Mouse (Mus musculus): ENCODE measurements around the gene Trim7. TPM values are rescaled to one million over a fixed set of nuclear protein-coding genes. Genes with fewer than 3 reads are reported as not detected.

Trim7 gene
- polyA plus RNA-seq, 1 experiment from 2014 or later = 0.51 TPM

DNA sequence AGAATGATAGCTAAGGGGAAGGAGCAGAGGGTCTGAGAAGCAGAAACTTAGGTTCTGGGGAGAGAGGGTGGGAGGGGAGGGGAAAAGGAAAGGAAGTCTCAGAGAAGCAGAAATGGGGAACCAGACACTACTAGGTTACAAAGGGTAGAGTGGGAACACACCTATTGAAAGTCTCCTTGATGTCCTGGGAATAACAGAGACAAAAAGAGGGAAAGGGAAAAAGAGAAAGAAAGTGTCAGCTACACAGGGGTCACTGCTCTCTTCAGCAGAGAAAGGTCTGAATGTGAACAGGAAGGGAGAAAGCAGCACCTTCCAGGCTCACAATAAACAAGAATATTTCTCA, 17.7 kb upstream of the Trim7 start:
- H3K4me2 ChIP-seq (ENCODE audit: low read depth, low read length, severe bottlenecking) = no peak overlapping the region
- no peaks in the 10 kb centered on the region for H3K27me3 ChIP-seq (ENCODE audit: control insufficient read depth, insufficient read depth, low read length)
- no peaks in the 10 kb centered on the region for H3K4me1 ChIP-seq (replicated peaks; ENCODE audit: control insufficient read depth, insufficient read depth, low read length)
- ATAC-seq (replicated peaks; ENCODE audit: low FRiP score) (no peak), DNase-seq (ENCODE audit: low spot score) (no peak)
- H3K9ac ChIP-seq (ENCODE audit: low read length) = no peak overlapping the region
- no peaks in the 10 kb centered on the region for H3K9me3 ChIP-seq (ENCODE audit: control insufficient read depth, low read length)
- H3K27ac ChIP-seq (ENCODE audit: low read depth, low read length) = no peak overlapping the region
- no peak overlapping the region for H3K4me3 ChIP-seq (ENCODE audit: low read depth, low read length)
- H3K36me3 ChIP-seq (ENCODE audit: control insufficient read depth, insufficient read depth, low read length) = peaks cover 30% of the 10 kb centered on the region

DNA sequence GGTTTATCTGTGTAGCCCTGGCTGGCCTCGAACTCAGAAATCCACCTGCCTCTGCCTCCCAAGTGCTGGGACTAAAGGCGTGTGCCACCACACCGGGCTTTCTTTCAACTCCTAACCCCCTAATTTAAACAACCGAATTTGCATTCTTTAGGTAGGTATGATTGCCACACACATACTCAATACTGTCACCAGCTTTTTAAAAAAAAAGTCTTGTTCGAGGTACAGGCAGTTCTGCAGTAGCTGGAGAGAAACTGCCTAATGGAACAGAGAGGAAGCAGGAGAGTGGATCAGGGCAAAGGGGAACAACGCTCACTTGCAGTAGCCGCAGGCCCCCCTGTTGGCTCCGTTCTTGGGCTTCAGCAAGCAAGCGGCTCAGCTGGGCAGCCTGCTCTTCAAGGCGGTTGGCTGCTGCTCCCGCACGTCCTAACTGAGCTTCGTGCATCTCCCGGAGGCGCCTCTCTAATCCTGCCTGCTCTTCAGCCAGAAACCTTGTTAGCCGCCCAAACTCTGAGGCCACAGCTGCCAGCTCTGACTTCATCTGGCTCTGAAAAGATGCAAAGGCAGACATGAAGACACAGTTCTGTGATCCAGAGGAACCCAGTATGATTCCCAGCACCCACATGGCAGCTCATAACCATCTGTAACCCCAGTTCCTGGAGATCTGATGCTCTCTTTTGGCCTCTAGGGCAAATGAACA, 17.1 kb upstream of the Trim7 start:
- peaks cover 25% of the 10 kb centered on the region for H3K36me3 ChIP-seq (ENCODE audit: control insufficient read depth, insufficient read depth, low read length)
- H3K9ac ChIP-seq (ENCODE audit: low read length) = no peak overlapping the region
- no peak overlapping the region for H3K27ac ChIP-seq (ENCODE audit: low read depth, low read length)
- ATAC-seq (replicated peaks; ENCODE audit: low FRiP score) = 0 out of 2 replicates have a peak, but pooled peaks have one; percentile 10
- no peaks in the 10 kb centered on the region for H3K27me3 ChIP-seq (ENCODE audit: control insufficient read depth, insufficient read depth, low read length)
- H3K4me1 ChIP-seq (replicated peaks; ENCODE audit: control insufficient read depth, insufficient read depth, low read length) = no peaks in the 10 kb centered on the region
- no peak overlapping the region for H3K4me3 ChIP-seq (ENCODE audit: low read depth, low read length)
- no peak for DNase-seq (ENCODE audit: low spot score)
- 66% methylated on average over 16 of the region's 16 CpGs for WGBS
- H3K4me2 ChIP-seq (ENCODE audit: low read depth, low read length, severe bottlenecking) = no peak overlapping the region
- no peaks in the 10 kb centered on the region for H3K9me3 ChIP-seq (ENCODE audit: control insufficient read depth, low read length)

- no peak overlapping the region for H3K9ac ChIP-seq (ENCODE audit: low read length)
- H3K27me3 ChIP-seq (ENCODE audit: control insufficient read depth, insufficient read depth, low read length) = no peaks in the 10 kb centered on the region
- DNase-seq (ENCODE audit: low spot score) = no peak
- no peak overlapping the region for H3K27ac ChIP-seq (ENCODE audit: low read depth, low read length)
- H3K4me3 ChIP-seq (ENCODE audit: low read depth, low read length) = no peak overlapping the region
- H3K36me3 ChIP-seq (ENCODE audit: control insufficient read depth, insufficient read depth, low read length) = peaks cover 20% of the 10 kb centered on the region
- no peaks in the 10 kb centered on the region for H3K4me1 ChIP-seq (replicated peaks; ENCODE audit: control insufficient read depth, insufficient read depth, low read length)
- no peaks in the 10 kb centered on the region for H3K9me3 ChIP-seq (ENCODE audit: control insufficient read depth, low read length)
- H3K4me2 ChIP-seq (ENCODE audit: low read depth, low read length, severe bottlenecking) = no peak overlapping the region
- no peak for ATAC-seq (replicated peaks; ENCODE audit: low FRiP score)
- 83% methylated on average over 4 of the region's 4 CpGs for WGBS
These were observed 16.5 kb upstream of the Trim7 start for GRCm38 (mm10) chr11:48809434-48809830.

- Histone ChIP-seq H3K4me3 (ENCODE audit: low read depth, low read length) (no peak overlapping the region), H3K4me1 (replicated peaks; ENCODE audit: control insufficient read depth, insufficient read depth, low read length) (no peaks in the 10 kb centered on the region; the same call in 1 of the 2 replicates), H3K4me2 (ENCODE audit: low read depth, low read length, severe bottlenecking) (no peak overlapping the region), H3K9me3 (ENCODE audit: control insufficient read depth, low read length) (no peaks in the 10 kb centered on the region), H3K27me3 (ENCODE audit: control insufficient read depth, insufficient read depth, low read length) (no peaks in the 10 kb centered on the region), H3K36me3 (ENCODE audit: control insufficient read depth, insufficient read depth, low read length) (peaks cover 14% of the 10 kb centered on the region), H3K27ac (ENCODE audit: low read depth, low read length) (no peak overlapping the region), H3K9ac (ENCODE audit: low read length) (no peak overlapping the region)
- DNase-seq (ENCODE audit: low spot score) (no peak), ATAC-seq (replicated peaks; ENCODE audit: low FRiP score) (no peak)
- WGBS = 89% methylated on average over 2 of the region's 2 CpGs
These were observed 15.8 kb upstream of the Trim7 start for GRCm38 (mm10) chr11:48810142-48810541.

- Histone ChIP-seq H3K4me1 (replicated peaks; ENCODE audit: control insufficient read depth, insufficient read depth, low read length) (peaks cover 6% of the 10 kb centered on the region), H3K4me3 (ENCODE audit: low read depth, low read length) (no peak overlapping the region), H3K9ac (ENCODE audit: low read length) (no peak overlapping the region), H3K27ac (ENCODE audit: low read depth, low read length) (no peak overlapping the region), H3K9me3 (ENCODE audit: control insufficient read depth, low read length) (no peaks in the 10 kb centered on the region), H3K27me3 (ENCODE audit: control insufficient read depth, insufficient read depth, low read length) (no peaks in the 10 kb centered on the region), H3K36me3 (ENCODE audit: control insufficient read depth, insufficient read depth, low read length) (no peaks in the 10 kb centered on the region; the same call in 1 of the 2 replicates), H3K4me2 (ENCODE audit: low read depth, low read length, severe bottlenecking) (no peak overlapping the region)
- ATAC-seq (replicated peaks; ENCODE audit: low FRiP score) (no peak), DNase-seq (ENCODE audit: low spot score) (no peak)
These were observed 12.2 kb upstream of the Trim7 start for GRCm38 (mm10) chr11:48813782-48814181.

DNA sequence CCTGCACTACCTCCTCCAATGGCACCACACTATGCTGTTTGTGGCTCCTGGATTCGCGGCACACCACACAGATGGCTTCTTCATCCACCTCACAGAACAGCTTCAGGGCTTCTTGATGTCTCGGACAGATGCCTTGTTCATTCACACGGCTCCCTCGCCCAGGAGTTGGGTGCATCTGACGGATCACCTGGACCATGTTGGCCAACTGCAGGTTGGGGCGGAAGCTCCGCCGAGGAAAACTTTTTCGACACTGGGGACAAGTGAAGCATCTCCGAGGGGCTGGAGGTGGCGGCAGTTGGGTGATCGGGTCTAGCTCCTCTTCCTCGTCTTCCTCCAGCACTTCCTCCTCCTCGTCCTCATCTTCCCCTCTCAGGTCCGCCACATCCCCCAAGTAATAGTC, 10.1 kb upstream of the Trim7 start:
- H3K4me3 ChIP-seq (ENCODE audit: low read depth, low read length) = peak overlapping the region; percentile 77
- peak overlapping the region; percentile 65 for H3K9ac ChIP-seq (ENCODE audit: low read length)
- ATAC-seq (replicated peaks; ENCODE audit: low FRiP score) (no peak), DNase-seq (ENCODE audit: low spot score) (no peak)
- H3K36me3 ChIP-seq (ENCODE audit: control insufficient read depth, insufficient read depth, low read length) = no peaks in the 10 kb centered on the region; the same call in 1 of the 2 replicates
- H3K4me2 ChIP-seq (ENCODE audit: low read depth, low read length, severe bottlenecking) = peak overlapping the region; percentile 82
- no peaks in the 10 kb centered on the region for H3K27me3 ChIP-seq (ENCODE audit: control insufficient read depth, insufficient read depth, low read length)
- no peaks in the 10 kb centered on the region for H3K9me3 ChIP-seq (ENCODE audit: control insufficient read depth, low read length)
- peaks cover 6% of the 10 kb centered on the region for H3K4me1 ChIP-seq (replicated peaks; ENCODE audit: control insufficient read depth, insufficient read depth, low read length)
- no peak overlapping the region for H3K27ac ChIP-seq (ENCODE audit: low read depth, low read length)
- WGBS = 81% methylated on average over 16 of the region's 16 CpGs

- Histone ChIP-seq H3K36me3 (ENCODE audit: control insufficient read depth, insufficient read depth, low read length) (no peaks in the 10 kb centered on the region; the same call in 1 of the 2 replicates), H3K9ac (ENCODE audit: low read length) (peak overlapping the region; percentile 65), H3K4me3 (ENCODE audit: low read depth, low read length) (peak overlapping the region; percentile 77), H3K4me1 (replicated peaks; ENCODE audit: control insufficient read depth, insufficient read depth, low read length) (peaks cover 6% of the 10 kb centered on the region), H3K4me2 (ENCODE audit: low read depth, low read length, severe bottlenecking) (peak overlapping the region; percentile 82), H3K27me3 (ENCODE audit: control insufficient read depth, insufficient read depth, low read length) (no peaks in the 10 kb centered on the region), H3K27ac (ENCODE audit: low read depth, low read length) (no peak overlapping the region), H3K9me3 (ENCODE audit: control insufficient read depth, low read length) (no peaks in the 10 kb centered on the region)
- peak; percentile 85 for DNase-seq (ENCODE audit: low spot score)
- 4% methylated on average over 23 of the region's 23 CpGs for WGBS
- peak; percentile 71 for ATAC-seq (replicated peaks; ENCODE audit: low FRiP score)
These were observed 9.6 kb upstream of the Trim7 start for GRCm38 (mm10) chr11:48816281-48816781.

GRCm38 (mm10) chr11:48816800-48817665, 8.9 kb upstream of the Trim7 start, which contains the start of gene Trim41:
TSS of gene Trim41 (minus strand) at chr11:48817353.
- peak within 1 kb of the TSS; percentile 87 for H3K9ac ChIP-seq (ENCODE audit: low read length)
- no peaks in the 10 kb centered on the region; the same call in 1 of the 2 replicates for H3K36me3 ChIP-seq (ENCODE audit: control insufficient read depth, insufficient read depth, low read length)
- peak within 1 kb of the TSS; percentile 92 for H3K27ac ChIP-seq (ENCODE audit: low read depth, low read length)
- H3K4me1 ChIP-seq (replicated peaks; ENCODE audit: control insufficient read depth, insufficient read depth, low read length) = peaks cover 6% of the 10 kb centered on the region
- no peaks in the 10 kb centered on the region for H3K9me3 ChIP-seq (ENCODE audit: control insufficient read depth, low read length)
- H3K4me2 ChIP-seq (ENCODE audit: low read depth, low read length, severe bottlenecking) = peak within 1 kb of the TSS; percentile 82
- ATAC-seq (replicated peaks; ENCODE audit: low FRiP score) (peak; percentile 96), DNase-seq (ENCODE audit: low spot score) (peak; percentile 99)
- H3K27me3 ChIP-seq (ENCODE audit: control insufficient read depth, insufficient read depth, low read length) = no peaks in the 10 kb centered on the region
- WGBS = 0% methylated on average over 62 of the region's 77 CpGs
- H3K4me3 ChIP-seq (ENCODE audit: low read depth, low read length) = peak within 1 kb of the TSS; percentile 77
